ENCODE assay signal across 9 mouse cellular contexts in genomic region chr3:51728456-51728855, GRCm38 (mm10).
DNase-seq lines count a peak whose midpoint lies in the region; ATAC-seq and TF ChIP-seq lines count a peak whose summit lies in the region.
"Had no signal": no experiment of that assay in that cellular context is flagged by ENCODE, and none has a peak within 500 bp of the region (broad histone marks: within the 10 kb centered on the region; RNA-seq: fewer than 3 reads in every experiment).

No protein-coding gene starts in this region.

- no peak for TF ChIP-seq CTCF in lung, postnatal 0 days (IDR thresholded peaks at IDR 0.05)

- intact Hi-C loops in left cerebral cortex, postnatal 4 days (cut with DNase I), result no loop called here

- H3K9me3 ChIP-seq in lung, postnatal 0 days (ENCODE audit: low read length), result no peaks in the 10 kb centered on the region
- no peaks in the 10 kb centered on the region for H3K9me3 ChIP-seq in forebrain, embryonic 12.5 days
- no peaks in the 10 kb centered on the region for H3K9me3 ChIP-seq in hindbrain, embryonic 15.5 days
- H3K9me3 ChIP-seq in midbrain, embryonic 16.5 days (replicated peaks; ENCODE audit: control insufficient read depth, low read length, poor library complexity, severe bottlenecking), result no peaks in the 10 kb centered on the region

- TF ChIP-seq EP300 in lung, postnatal 0 days (IDR thresholded peaks at IDR 0.05), result no peak

- H3K4me3 ChIP-seq in lung, postnatal 0 days (ENCODE audit: low read depth, low read length), result no peak overlapping the region
- no peak overlapping the region for H3K4me3 ChIP-seq in forebrain, embryonic 12.5 days (replicated peaks)
- no peak overlapping the region for H3K4me3 ChIP-seq in hindbrain, embryonic 15.5 days
- no peak overlapping the region for H3K4me3 ChIP-seq in midbrain, embryonic 16.5 days (ENCODE audit: low read depth, low read length)

- no peaks in the 10 kb centered on the region for H3K27me3 ChIP-seq in lung, postnatal 0 days (replicated peaks; ENCODE audit: insufficient read depth, low read length)
- no peaks in the 10 kb centered on the region for H3K27me3 ChIP-seq in forebrain, embryonic 12.5 days
- no peaks in the 10 kb centered on the region for H3K27me3 ChIP-seq in hindbrain, embryonic 15.5 days
- H3K27me3 ChIP-seq in midbrain, embryonic 16.5 days (ENCODE audit: control insufficient read depth, insufficient read depth, low read depth, low read length), result no peaks in the 10 kb centered on the region

- H3K4me1 ChIP-seq in lung, postnatal 0 days (ENCODE audit: insufficient read depth, low read depth, low read length), result peaks cover 8% of the 10 kb centered on the region
- peaks cover 29% of the 10 kb centered on the region for H3K4me1 ChIP-seq in forebrain, embryonic 12.5 days
- H3K4me1 ChIP-seq in hindbrain, embryonic 15.5 days (replicated peaks), result peaks cover 35% of the 10 kb centered on the region
- H3K4me1 ChIP-seq in midbrain, embryonic 16.5 days (ENCODE audit: control insufficient read depth, insufficient read depth, low read length), result peaks cover 27% of the 10 kb centered on the region

- no peak for DNase-seq in lung, postnatal 0 days (ENCODE audit: low spot score)
- DNase-seq in lung, postnatal 14 days, result no peak
- no peak for DNase-seq in left cerebral cortex, postnatal 4 days
- DNase-seq in T-cell, adult 2 months (ENCODE audit: low spot score), result no peak
- no peak for DNase-seq in thymus, postnatal 36 days
- DNase-seq: embryo, embryonic 11 days had no signal

- H3K9ac ChIP-seq in lung, postnatal 0 days (replicated peaks; ENCODE audit: low read depth), result no peak overlapping the region
- no peak overlapping the region for H3K9ac ChIP-seq in forebrain, embryonic 12.5 days
- no peak overlapping the region for H3K9ac ChIP-seq in hindbrain, embryonic 15.5 days
- no peak overlapping the region for H3K9ac ChIP-seq in midbrain, embryonic 16.5 days (ENCODE audit: low read depth, low read length)

- WGBS in lung, postnatal 0 days, result 16% methylated on average over 9 of the region's 12 CpGs
- WGBS in forebrain, embryonic 12.5 days, result 84% methylated on average over 12 of the region's 12 CpGs
- WGBS in hindbrain, embryonic 15.5 days, result 66% methylated on average over 12 of the region's 12 CpGs
- 70% methylated on average over 12 of the region's 12 CpGs for WGBS in midbrain, embryonic 16.5 days

- H3K4me2 ChIP-seq in lung, postnatal 0 days (replicated peaks; ENCODE audit: low read depth, low read length), result no peak overlapping the region
- no peak overlapping the region for H3K4me2 ChIP-seq in forebrain, embryonic 12.5 days
- no peak overlapping the region for H3K4me2 ChIP-seq in hindbrain, embryonic 15.5 days
- H3K4me2 ChIP-seq in midbrain, embryonic 16.5 days (ENCODE audit: low read length), result no peak overlapping the region

- H3K36me3 ChIP-seq in lung, postnatal 0 days (ENCODE audit: insufficient read depth, low read length), result no peaks in the 10 kb centered on the region
- H3K36me3 ChIP-seq in forebrain, embryonic 12.5 days (replicated peaks), result no peaks in the 10 kb centered on the region
- H3K36me3 ChIP-seq in hindbrain, embryonic 15.5 days, result no peaks in the 10 kb centered on the region
- no peaks in the 10 kb centered on the region for H3K36me3 ChIP-seq in midbrain, embryonic 16.5 days (ENCODE audit: control insufficient read depth, insufficient read depth, low read length)

- H3K27ac ChIP-seq in lung, postnatal 0 days (ENCODE audit: low read length), result no peak overlapping the region
- 0 out of 2 replicates have a peak overlapping the region, but pooled peaks have one; percentile 50 for H3K27ac ChIP-seq in forebrain, embryonic 12.5 days
- peak overlapping the region; percentile 30; the same call in 1 of the 2 replicates for H3K27ac ChIP-seq in hindbrain, embryonic 15.5 days (replicated peaks)
- H3K27ac ChIP-seq in midbrain, embryonic 16.5 days (ENCODE audit: low read length), result peak overlapping the region; percentile 10

- peak; percentile 72 for ATAC-seq in lung, postnatal 0 days
- no peak for ATAC-seq in forebrain, embryonic 12.5 days (ENCODE audit: low FRiP score)
- ATAC-seq in hindbrain, embryonic 15.5 days (ENCODE audit: low FRiP score, low read depth), result no peak
- 0 out of 2 replicates have a peak, but pooled peaks have one; percentile 57 for ATAC-seq in midbrain, embryonic 16.5 days

Comparison
In these comparisons a context has a peak if more than half of its experiments do, and no peak if none do; other contexts are left out.
1. ATAC-seq: peak in lung, postnatal 0 days (single experiment) and midbrain, embryonic 16.5 days (single experiment); none in forebrain, embryonic 12.5 days (single experiment) and hindbrain, embryonic 15.5 days (single experiment).